Mouse (Mus musculus) heart, adult 8-10 months (tissue): ENCODE results near the gene Synpo2. TPM values are rescaled to one million over a fixed set of nuclear protein-coding genes. Genes with fewer than 3 reads are reported as not detected.
"Not testable (repeated sequence)": the region's sequence is repeated elsewhere in the genome, so short reads cannot be mapped to it uniquely, and the experiment has no call there.

ENCODE experiments used
- DNase-seq: peaks from one replicate; pipeline ENCODE4 v3.0.0; 2022; ENCODE audit warnings: low spot score
- total RNA-seq, 4 experiments: library from RNA; stranded (reverse); gene quantifications; 2 replicates each; pipeline ENCODE4 v1.2.4; 2022

Gene Synpo2
- total RNA-seq, 4 experiments from 2014 or later: 91.9 to 102 (median 100) TPM

DNA sequence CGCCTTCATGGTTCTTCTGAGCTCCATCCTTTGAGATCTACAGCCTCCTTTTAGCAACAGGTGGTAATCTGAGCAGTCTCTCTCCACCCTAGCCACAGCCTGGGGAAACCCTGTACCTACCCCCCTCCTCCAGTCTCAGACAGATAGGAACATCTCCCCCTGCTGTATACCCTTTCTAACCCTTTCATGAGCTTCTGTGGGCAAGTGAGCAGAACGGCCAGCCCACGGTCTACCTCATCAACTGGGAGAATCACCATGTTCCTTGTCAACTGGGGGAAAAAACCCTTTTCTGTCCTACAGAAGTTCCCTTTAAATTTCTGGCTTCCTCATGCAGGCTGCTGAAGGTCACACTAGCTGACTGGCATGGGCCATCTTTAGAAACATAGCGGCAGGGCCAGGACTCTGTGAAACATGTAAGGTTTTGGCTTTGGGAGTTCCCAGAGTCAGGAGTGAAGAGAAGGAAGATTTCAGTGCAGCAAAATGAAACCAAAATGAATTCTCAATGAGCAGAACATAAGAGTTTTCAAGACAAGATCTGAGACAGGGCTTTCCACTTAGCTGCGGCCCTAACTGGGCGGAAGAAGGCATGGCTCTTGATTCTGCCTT, 104.7 kb downstream of the Synpo2 start:
- DNase-seq: no peak

DNA sequence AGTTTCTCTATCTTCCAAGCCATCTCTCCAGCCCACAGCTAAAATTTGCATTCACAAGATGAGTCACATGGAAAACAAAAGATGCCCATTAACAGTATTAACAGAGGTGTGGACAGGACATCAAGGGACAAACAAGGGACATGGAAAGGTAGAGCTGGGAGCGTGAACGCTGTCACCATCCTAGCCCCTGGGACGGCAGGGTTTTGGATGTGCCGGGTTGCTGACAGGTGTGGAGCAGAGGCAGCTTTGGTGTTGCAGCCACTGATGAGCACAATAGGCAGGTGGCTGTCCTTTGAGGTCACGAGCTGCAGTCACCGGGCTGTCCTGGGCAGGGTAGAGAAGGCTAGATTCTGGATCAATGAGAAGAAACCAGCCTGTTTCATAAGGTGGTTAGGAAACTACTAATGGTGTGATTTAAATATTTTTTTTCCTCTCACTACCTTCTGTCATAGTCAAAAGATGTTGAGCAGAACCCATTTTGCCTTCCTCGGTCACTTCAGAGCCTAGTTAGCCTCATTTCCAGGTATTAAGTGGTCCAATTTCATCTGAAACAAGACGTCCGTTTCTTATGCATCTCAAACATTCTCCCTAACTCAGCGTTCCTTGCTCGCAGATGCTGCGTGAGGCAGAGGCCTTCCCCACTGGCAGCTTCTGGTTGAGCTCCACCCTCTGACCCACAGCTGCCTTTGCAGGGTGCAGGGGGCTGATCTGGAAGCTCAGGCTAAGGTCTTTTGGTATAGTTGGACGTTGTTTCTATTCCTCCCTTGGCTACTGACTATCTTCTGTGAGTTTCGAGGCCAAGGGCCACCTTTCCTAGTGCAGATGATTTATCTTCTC, 105.4 kb downstream of the Synpo2 start:
- DNase-seq: no peak

DNA sequence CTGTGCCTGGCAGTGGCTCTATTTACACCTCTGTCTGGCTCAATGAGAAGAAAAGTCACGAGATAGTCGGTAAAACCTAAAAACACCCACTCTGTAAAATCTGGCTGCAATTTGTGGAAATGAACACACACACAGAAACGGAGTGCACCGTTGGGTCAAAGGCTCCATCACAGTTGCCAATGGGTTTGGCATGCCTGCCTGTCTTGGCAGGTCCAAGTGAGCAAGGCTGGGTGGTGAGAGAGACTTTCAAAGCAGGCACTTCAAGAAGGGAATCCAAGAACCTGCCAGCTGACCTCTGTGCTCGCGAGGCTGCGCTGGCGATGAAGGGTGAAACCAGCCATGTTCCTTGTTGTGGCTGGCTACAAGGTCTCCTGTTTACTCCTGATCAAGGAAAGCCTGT, 107.2 kb downstream of the Synpo2 start:
- DNase-seq: peak; percentile 53

DNA sequence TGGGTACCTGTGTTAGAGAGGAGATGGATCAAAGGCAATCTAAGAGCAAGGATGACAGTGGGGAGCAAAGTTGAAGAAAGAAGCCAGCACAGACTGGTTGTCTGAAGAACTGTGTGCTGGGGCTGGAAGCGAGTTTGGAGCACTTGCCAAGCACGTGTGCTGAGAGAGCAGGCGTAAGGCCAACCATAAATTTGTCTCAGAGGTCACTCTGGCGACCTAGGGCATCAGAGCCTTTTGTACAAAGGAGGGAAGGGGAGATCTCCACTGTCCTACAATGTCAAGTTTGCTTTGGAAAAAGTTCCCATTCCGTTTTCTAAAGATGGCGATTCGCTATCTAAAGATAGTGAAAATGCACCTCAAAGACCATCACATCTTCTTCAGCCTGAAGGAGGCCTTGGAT, 107.9 kb downstream of the Synpo2 start:
- DNase-seq: no peak

- DNase-seq: not testable (repeated sequence)
These were observed 109.2 kb downstream of the Synpo2 start for GRCm38 (mm10) chr3:123126741-123127140.

DNA sequence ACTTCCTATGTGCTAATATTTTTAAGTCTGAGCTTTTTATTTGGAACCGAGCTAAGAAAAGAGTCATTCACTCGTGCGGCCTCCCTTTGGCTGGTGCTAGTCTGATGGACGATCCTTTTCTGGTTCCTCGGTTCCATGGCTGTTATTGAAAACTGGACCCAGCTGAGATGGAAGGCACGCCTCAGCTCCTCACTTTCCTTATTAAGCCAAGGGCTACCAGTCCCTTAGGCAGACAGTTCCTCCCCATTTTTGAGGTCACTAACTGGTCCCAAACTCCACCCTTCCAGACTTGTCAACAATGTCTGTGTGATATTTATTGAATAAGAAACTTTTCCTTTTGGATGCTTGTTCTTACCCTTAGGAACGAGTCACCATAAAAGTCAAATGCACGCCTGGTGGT, 112.1 kb downstream of the Synpo2 start:
- DNase-seq: no peak

GRCm38 (mm10) chr3:123122151-123123030, 113.6 kb downstream of the Synpo2 start:
- DNase-seq: no peak

DNA sequence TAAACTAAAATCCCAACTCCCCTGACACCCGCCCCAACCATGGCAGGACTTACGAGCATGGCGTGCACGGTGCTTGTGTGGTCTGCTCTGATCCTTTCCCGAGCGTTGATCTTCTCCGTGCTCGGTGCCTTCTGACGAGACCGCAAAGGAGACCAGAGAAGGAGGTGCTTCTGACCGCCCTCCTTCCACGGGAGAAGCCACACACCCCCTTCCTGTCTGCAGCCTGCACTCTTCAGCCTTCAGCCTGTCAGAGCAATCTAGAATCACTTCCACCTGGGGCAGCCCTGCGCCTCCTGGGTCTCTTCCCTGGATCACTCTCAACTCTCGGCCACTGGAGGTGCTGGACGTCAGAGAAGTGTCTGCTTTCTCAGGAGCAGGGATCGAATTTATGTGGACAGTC, 119.0 kb downstream of the Synpo2 start:
- no peak for DNase-seq

DNA sequence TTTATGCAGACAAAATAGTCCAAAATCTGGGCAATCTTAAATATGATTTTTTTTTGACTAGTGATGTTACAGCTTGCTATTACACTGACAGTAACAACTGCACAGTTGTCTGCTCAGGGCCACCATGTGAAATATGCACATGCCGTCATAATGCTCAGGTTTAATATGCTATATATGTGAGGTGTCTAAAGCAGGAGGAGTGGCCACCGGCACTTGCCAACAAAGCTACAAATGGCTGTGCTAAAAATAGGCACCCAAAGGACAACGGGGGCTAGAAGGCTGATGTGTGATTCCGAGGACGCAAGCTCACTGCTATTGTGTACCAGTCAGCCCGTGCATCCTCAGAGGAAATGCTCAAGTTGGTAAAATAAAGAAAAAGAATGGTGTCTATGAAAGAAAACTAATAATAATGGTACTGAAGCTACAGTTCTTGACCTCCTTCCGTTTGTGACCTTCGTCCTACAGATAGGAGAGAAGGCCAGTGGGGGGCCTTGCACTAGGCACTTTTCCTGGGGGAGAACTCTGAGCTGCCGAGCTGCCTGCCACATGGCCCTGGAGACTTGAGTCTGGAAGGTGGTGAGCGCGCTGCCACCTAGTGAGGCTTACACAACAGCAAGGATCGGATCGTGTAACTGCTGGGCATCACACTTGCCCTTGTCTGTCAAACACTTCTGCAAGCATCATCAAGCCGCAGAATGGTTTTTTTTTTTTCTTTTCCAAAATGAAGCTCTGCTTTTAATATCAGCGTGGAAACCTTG, 120.0 kb downstream of the Synpo2 start:
- peak; percentile 59 for DNase-seq

GRCm38 (mm10) chr3:123114001-123114635, 121.8 kb downstream of the Synpo2 start:
- DNase-seq: no peak

GRCm38 (mm10) chr3:123112781-123113180, 123.2 kb downstream of the Synpo2 start:
- no peak for DNase-seq

- no peak for DNase-seq
These were observed 124.8 kb downstream of the Synpo2 start for GRCm38 (mm10) chr3:123111071-123111711.

DNA sequence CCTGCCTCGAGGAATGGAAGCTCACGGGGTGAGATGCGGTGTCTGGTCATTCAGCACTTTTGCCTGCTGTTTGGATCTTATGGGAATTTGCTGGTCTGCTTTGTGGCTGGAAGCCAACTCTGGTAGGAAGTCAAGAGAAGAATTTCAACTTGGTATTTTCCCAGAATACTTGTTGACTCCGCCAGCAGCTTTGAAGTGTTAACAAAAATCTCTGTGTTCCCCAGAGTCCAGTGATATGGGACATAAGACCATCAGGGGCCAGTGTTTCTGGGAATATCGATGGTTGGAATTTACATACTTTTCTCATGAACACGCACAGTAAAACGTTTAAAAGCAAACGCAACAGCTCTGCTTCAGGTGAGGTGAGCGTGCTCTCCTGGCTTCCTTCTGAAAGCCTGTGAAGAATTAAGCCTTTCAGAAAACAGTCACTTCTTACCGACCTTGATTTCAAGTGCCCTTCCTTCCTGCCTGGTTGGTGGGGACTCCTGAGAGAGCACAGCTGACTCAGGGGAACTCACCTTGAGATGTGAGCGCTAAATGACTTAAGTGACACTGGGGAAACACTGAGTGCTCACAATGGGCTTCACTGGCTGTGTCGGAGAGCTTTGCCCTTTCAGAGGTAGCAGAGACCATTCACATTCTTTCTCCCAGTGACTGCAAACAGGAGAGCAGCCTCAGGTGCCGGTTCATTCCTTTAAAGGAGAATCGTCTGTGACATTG, 128.0 kb downstream of the Synpo2 start:
- no peak for DNase-seq

- DNase-seq: no peak
These were observed 131.6 kb downstream of the Synpo2 start for GRCm38 (mm10) chr3:123104325-123104724.

GRCm38 (mm10) chr3:123103151-123103860, 132.6 kb downstream of the Synpo2 start:
- peak; percentile 62 for DNase-seq

DNA sequence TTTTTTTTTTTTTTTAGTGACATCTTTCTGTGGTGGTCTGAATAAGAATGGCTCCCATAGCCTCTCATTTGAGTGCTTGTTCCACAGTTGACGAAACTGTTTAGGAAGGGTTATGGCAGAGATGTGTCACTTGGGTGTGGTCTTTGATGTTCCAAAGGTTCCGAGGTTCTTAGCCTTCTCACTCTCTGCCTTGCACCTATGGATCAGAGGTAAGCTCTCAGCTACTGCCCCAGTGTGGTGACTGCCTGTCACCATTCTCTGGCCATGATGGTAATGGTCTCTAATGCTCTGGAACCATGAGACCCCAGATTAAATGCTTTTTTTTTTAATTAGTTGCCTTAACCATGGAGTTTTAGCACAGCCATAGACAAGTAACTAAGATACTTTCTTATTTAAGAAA, 134.2 kb downstream of the Synpo2 start:
- DNase-seq: no peak

GRCm38 (mm10) chr3:123095111-123095510, 140.8 kb downstream of the Synpo2 start:
- no peak for DNase-seq

DNA sequence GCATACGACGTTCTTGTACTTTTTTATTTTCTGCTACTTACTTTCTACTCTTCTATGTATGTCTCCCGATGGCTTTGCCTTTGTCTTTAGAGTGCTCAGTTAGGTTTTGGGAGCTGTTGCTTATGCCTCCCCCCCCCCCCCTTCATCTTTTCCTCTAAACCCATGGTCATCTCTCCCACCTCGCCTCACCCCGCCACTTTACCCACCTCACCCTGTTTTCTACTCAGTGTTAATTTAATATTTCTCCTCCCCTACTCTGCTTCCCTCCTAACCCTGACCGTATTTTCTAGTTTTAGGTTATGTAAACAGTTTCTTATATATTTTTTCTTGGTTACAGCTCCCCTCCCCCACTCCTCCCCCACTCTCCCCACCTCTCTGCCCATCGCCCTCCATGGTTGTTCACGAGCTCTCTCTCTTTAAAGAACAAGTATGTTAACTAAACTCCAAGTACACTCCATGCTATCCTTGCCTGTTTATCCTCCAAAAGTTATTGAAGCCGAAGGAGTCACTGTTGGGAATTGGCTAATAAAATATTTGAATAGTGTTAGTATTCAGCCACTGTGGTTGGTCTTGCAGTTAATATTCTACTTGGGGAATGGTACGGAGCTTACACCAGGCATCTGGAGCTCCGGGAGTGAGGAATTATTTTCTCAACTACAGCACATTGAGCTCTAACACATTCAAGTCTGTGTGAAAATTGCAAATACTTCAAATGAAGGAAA, 142.1 kb downstream of the Synpo2 start:
- no peak for DNase-seq
